Mouse (Mus musculus) kidney, postnatal 25 days (tissue): ENCODE measurements around the gene Kif1b.
"Not testable (repeated sequence)": the region's sequence is repeated elsewhere in the genome, so short reads cannot be mapped to it uniquely, and the experiment has no call there.

Experiments
- DNase-seq, 2 experiments: peaks; one replicate each; pipeline ENCODE4 v3.0.0; 2021; ENCODE audit warnings: mixed read lengths in 2 of 2

Kif1b gene

GRCm38 (mm10) chr4:149269026-149269425 is 38.5 kb downstream of the Kif1b start:
- DNase-seq, result no peak

- no peak for DNase-seq
These were observed 42.6 kb downstream of the Kif1b start for GRCm38 (mm10) chr4:149264895-149265294.

- no peak for DNase-seq
These were observed 44.3 kb downstream of the Kif1b start for GRCm38 (mm10) chr4:149263218-149263617.

DNA sequence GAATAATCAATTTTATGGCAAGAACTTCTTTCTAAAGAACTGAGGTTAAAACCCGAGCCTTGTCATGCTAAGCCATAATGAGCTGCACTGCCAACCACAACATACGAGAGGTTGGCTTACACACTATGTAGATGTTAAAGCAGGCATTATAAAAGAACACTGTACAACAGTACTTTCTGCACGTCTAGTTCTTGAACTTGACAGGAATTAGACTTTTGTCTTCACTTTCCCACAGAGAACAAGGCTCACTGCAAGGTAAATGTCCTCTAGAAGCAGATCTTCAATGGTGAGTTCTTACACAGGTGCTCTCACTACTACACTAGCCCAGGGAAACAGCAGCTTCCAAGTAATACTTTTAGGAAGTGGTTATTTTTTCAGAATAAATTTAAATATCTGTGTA is 46.0 kb downstream of the Kif1b start:
- DNase-seq, result no peak

DNA sequence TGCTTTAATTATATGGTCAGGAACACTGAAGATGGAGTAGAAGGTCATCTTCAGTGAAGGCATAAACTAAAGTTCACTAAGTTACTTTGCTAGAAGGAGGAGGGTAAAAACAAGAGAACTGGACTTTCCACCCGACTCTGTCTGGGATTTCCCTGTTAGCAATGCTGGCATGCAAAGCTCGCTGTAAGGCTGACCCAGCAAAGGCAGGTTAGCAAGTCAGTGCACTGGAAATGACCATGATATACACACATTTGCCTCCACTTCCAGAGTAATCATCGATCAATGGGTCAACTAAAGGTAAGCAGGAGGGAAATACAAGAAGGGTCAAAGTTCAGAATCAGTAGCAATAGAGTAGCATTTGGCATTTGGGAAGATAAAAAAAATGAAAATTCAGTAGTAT is 46.6 kb downstream of the Kif1b start:
- DNase-seq, result peak; percentile 48 to 66

- DNase-seq, result no peak
These were observed 48.0 kb downstream of the Kif1b start for GRCm38 (mm10) chr4:149259391-149260094.

DNA sequence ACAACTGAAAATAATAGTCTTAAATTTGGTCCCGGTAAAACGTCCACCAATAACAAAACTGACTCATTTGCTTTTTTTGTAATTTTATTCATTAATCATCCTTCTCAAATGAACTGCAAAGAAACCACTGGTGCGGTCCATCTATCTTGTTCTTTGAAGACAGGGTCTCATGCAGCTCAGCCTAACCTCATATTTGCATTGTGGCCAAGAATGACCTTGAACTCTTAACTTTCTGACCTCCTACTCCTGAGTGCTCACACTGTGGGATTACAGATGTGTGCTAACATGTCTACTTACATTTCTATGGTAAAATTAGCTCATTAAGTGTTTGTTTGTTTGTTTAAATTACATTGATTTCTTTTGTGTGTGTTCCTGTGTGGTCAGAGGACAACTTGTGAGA is 48.6 kb downstream of the Kif1b start:
- no peak for DNase-seq

DNA sequence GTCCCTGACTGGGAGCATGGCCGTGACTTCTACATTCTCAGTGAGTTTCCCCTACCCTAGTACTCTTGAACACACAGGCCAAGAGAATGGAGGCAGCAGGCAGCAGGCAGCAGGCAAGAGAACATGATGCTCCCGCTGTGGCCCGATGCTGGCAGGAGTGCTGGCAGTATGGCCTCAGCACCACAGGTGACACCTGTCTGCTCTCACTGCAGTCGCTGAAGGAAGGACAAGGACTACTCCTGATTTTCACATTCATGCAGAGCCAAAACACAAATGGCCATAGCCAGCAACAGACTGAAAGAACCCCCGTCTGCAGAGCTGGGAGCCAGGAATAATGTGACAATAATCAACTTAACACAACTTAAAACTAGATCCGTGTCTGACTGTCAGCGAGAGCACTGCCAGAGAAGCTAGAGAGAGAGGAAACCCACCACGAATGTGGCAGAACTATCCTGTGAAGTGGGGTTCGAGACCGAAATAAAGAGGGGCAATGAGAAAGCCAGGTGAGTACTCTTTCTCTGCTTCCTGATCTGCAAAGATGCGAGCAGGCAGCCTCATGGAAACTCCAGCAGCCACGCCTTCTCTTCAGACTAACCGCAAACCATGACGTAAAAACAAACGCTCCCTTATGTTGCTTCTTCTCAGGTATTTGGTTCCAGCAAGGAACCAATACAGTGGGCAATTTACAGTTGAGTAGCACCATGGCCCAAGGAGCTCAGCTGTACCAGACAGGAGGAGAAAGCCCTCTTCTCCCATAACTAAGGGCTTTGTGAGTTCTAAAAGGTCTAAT is 50.8 kb downstream of the Kif1b start:
- DNase-seq, result no peak

DNA sequence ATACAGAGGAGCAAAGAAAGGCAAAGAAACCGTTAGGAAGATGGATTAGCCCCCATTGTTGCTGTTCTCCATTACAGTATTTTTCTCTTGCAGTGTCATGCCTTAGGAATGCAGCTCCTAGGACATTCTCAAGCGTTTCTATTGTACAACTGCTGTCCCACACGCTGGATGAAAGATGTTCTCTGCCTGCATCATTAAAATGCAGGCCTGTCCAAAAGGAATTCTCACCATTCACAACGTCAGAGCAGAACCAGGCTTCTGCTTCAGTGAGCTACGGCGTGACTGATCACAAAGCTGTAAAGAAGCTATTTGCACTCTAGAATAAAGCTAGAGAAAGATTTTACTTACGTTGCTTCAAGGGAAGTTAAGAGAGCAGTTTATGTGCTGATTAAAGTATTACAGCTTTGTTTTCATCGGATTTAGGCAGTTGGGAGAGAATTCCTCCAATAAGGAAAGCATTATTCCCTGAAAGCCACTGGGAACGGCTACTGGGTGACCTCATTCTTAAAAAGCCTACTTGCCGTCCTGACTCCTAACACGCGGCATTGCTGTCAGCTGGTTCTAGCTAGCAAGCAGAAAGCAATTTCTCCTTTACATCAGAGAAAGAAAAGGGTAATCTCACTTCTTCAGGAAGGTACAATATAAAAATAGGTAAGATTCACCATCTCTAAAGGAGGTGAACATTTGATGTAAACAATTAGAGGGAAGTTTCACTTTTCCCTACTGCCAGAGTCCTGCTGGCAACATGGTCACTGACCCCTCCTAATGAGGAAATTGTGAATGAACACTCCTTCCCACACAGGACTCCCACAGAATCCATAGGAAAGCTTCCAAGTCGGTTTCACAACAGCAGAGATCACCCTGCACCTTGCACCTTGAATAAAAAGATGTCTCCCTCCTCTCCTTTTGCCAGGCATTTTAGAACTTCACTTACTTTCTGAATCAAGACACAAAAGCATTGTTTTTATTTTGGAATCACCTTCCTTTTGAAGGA is 51.9 kb downstream of the Kif1b start:
- DNase-seq, result no peak

DNA sequence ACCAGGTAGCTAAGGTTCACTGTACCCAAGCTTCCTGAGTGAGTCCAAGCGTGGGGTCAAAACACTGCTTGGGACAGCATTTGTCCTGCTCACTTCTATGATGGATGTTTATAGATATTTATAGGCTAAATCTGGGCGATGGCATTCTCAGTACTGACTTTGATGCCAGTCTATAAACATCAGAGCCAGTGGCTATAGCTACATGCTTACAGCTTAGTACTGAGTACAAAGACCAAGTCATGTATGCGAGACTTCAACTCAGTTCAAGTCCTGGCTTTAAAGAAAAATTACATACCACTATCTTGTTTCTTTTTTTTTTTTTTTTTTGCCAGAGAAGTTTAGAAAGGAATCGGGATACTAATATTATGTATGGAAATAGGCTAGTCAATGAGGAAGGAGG is 52.7 kb downstream of the Kif1b start:
- no peak for DNase-seq

DNA sequence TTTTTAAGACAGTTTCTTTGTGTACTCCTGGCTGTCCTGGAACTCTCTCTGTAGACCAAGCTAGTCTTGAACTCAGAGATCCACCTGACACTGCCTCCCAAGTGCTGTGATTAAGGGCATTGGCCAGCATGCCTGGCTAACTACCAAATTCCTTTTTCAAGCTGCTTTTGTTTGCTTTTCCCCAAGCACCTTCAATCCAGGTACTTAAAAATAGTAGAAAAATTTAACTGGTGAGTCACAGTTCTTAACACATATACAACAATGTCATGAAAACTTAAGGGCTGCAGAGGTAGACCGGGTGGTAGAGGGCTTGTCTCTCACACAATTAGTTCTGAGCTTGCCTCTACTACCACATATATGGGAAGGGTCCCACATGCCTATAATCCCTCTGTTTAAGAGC is 58.2 kb downstream of the Kif1b start:
- no peak for DNase-seq

GRCm38 (mm10) chr4:149247772-149248171 is 59.7 kb downstream of the Kif1b start:
- no peak for DNase-seq

- DNase-seq, result no peak
These were observed 60.3 kb downstream of the Kif1b start for GRCm38 (mm10) chr4:149247156-149247633.

DNA sequence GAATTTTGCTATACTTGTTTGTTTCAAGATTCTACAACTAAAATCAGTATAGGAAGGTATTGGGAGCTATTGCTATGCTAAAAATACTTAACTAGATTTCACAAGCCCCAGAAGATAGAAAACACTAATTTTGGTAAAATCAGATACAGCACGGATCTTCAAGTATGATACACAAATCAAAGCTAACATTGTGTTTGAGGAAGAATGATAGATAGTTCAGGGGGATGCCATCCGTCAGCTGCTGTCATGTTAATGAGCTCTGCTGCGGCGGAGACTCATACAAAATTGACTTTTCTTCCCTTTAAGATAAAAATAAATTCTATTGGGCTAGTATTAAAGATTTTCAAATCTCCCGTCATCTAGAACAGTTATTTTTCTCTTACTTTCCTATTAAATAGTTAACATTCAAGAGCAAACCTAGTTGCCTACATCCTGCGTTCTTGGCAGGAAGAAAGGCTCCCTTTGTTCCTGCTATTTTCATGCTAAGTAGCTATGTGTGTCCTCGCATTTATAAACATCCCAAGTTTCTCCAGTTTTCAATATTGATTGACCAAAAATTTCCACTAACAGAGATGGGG is 60.8 kb downstream of the Kif1b start:
- DNase-seq, result no peak

GRCm38 (mm10) chr4:149237011-149237410 is 70.5 kb downstream of the Kif1b start:
- DNase-seq, result no peak

DNA sequence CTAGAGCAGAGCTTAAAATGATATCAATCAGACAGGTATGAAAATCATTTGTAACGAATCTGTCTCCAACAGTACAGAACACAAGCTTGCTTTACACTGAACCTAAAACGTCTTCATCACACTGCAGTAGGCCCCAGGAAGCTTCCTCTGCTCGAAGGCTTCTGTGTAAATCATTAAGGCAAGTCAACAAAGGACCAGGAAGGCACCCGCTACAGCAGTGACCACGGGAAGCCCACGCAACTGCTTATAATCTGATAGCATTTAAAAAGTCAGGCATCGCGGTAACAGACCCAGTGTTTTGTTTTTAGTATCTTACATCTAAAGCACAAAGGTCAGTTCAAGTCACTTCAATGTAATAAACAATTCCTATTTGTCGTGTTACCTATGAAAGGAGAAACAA is 73.6 kb downstream of the Kif1b start:
- DNase-seq, result peak in 1 of 2 experiments; percentile 13

DNA sequence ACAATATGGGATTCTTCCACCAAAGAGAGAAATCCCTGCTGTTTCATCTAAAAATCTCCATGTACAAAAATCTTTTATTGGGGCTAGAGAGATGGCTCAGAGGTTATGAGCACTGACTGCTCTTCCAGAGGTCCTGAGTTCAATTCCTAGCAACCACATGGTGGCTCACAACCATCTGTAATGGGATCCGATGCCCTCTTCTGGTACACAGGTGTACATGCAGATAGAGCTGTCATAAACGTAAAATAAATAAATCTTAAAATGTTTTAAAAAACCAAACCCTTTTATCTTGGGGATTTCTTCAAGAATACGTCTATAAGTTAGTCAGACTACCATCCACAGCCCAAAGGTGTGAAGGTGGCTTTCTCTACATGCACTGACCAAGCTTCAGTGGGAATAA is 78.8 kb downstream of the Kif1b start:
- DNase-seq, result not testable (repeated sequence)

- no peak for DNase-seq
These were observed 79.2 kb downstream of the Kif1b start for GRCm38 (mm10) chr4:149228256-149228655.

DNA sequence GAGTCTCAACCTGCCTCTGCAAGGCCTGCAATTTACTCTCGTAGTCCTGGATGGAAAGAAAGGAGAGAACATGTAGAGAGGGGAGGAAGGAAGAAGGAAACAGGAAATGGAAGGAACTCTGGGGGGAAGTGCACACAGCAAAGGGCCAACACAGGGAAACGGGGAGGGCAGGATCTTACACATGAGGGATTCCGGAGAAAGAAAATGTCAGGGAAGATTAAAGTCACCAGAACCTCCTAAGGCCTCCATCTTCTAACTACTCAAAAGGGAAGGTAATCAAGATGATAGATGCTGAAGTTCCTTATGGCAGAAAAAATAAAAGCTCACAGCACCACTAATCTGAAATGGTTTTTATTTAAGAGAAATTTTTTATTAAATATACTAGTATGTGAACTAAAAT is 81.2 kb downstream of the Kif1b start:
- no peak for DNase-seq

DNA sequence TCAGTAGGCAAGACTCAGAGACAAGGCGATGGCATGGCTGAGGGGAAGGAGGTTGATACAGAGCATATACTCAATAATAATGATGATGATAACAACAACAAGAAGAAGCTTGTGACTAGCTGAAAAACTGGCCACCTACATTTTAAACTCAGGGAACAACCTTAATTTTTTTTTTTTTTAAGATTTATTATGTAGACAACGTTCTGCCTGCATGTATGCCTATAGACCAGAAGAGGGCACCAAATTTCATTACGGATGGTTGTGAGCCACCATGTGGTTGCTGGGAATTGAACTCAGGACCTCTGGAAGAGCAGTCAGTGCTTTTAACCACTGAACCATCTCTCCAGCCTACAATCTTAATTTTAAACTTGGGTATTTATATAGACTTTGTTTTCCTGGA is 84.0 kb downstream of the Kif1b start:
- no peak for DNase-seq

DNA sequence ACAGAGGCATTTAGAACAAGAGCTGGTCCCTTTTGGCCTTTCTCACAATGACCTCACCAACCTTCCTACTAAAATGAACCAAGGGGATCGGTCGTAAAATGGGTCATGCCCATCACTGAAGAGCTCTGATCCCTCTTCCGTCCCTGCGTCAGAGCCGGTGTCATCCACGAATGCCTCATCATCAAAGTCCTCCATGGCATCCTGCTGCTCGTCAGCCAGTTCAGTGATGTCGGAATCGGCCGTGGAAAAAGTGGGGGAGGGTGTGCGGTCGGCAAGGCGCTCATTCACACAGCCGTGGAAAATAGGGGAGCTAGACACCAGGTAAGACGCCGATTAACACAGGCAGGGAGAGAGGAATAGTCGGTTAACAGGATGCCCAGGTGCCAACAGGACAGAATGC is 87.0 kb downstream of the Kif1b start:
- DNase-seq, result no peak

GRCm38 (mm10) chr4:149220042-149220473 is 87.4 kb downstream of the Kif1b start:
- DNase-seq, result no peak
